Mouse (Mus musculus): ENCODE measurements at regions not wholly inside any gene's neighbourhood (a gene's known extent, or its start where the extent isn't known, plus 50 kb on each side); places are given as distances from the start of the nearest gene placed in this dataset.

DNA sequence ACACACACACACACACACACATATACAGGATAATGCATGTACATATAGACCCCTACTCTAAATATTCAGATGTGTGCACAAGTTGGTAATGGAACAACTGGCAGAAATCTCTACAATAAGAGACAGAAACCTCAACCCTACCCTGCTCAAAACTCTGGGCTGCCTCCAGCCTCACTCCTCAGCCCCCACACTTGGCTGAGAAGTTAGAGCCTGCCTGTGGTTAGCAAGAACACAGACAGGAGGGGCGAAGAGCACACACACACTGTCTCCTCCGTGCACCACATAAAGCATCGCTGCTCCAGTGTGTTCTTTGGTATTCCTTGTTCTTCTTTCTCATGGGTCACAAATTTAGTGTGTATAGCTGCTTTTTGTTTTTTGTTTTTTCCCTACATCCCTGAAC lies 382.0 kb upstream of the Sox9 start:
- no peak overlapping the region for H3K4me3 ChIP-seq (ENCODE audit: insufficient read depth in 1 of 2, low read depth in 2 of 2, low read length in 2 of 2)

GRCm38 (mm10) chr11:112407681-112408080 lies 374.3 kb upstream of the Sox9 start:
- no peaks in the 10 kb centered on the region for H3K36me3 ChIP-seq (replicated peaks; ENCODE audit: control insufficient read depth, insufficient read depth, low read depth)
- H3K27me3 ChIP-seq (ENCODE audit: control insufficient read depth, insufficient read depth, low read length), result no peaks in the 10 kb centered on the region
- no peak overlapping the region for H3K27ac ChIP-seq
- no peak overlapping the region for H3K4me3 ChIP-seq (ENCODE audit: insufficient read depth in 1 of 2, low read depth in 2 of 2, low read length in 2 of 2)
- H3K9me3 ChIP-seq (ENCODE audit: control insufficient read depth, low read length), result no peaks in the 10 kb centered on the region
- no peak overlapping the region for H3K9ac ChIP-seq (replicated peaks)
- H3K4me2 ChIP-seq (ENCODE audit: low read depth), result no peak overlapping the region
- no peaks in the 10 kb centered on the region for H3K4me1 ChIP-seq (replicated peaks; ENCODE audit: control insufficient read depth in 2 of 2, insufficient read depth in 2 of 2, low read length in 1 of 2)
- DNase-seq (ENCODE audit: low read depth in 3 of 3, low spot score in 3 of 3), result no peak
- ATAC-seq (ENCODE audit: insufficient read depth), result no peak
- WGBS (ENCODE audit: insufficient replicate concordance), result 66% methylated on average over 8 of the region's 8 CpGs
- TF ChIP-seq CTCF (IDR thresholded peaks at IDR 0.05; ENCODE audit: low read depth) (no peak), EP300 (IDR thresholded peaks at IDR 0.05; ENCODE audit: low read depth) (no peak)

More for the DNA sequence above, 382.0 kb upstream of the Sox9 start:
- Histone ChIP-seq H3K9ac (replicated peaks) (no peak overlapping the region), H3K36me3 (replicated peaks; ENCODE audit: control insufficient read depth, insufficient read depth, low read depth) (no peaks in the 10 kb centered on the region), H3K9me3 (ENCODE audit: control insufficient read depth, low read length) (no peaks in the 10 kb centered on the region), H3K4me1 (replicated peaks; ENCODE audit: control insufficient read depth in 2 of 2, insufficient read depth in 2 of 2, low read length in 1 of 2) (no peaks in the 10 kb centered on the region), H3K4me2 (ENCODE audit: low read depth) (no peak overlapping the region), H3K27me3 (ENCODE audit: control insufficient read depth, insufficient read depth, low read length) (no peaks in the 10 kb centered on the region), H3K27ac (no peak overlapping the region)
- DNase-seq (ENCODE audit: low read depth in 3 of 3, low spot score in 3 of 3) (no peak), ATAC-seq (ENCODE audit: insufficient read depth) (no peak)
- TF ChIP-seq EP300 (IDR thresholded peaks at IDR 0.05; ENCODE audit: low read depth) (no peak), CTCF (IDR thresholded peaks at IDR 0.05; ENCODE audit: low read depth) (no peak)
- 54% methylated on average over 3 of the region's 3 CpGs for WGBS (ENCODE audit: insufficient replicate concordance)

GRCm38 (mm10) chr11:112412434-112412833 lies 369.6 kb upstream of the Sox9 start:
- Histone ChIP-seq H3K9me3 (ENCODE audit: control insufficient read depth, low read length) (no peaks in the 10 kb centered on the region), H3K27ac (no peak overlapping the region), H3K4me2 (ENCODE audit: low read depth) (no peak overlapping the region), H3K4me3 (ENCODE audit: insufficient read depth in 1 of 2, low read depth in 2 of 2, low read length in 2 of 2) (no peak overlapping the region), H3K36me3 (replicated peaks; ENCODE audit: control insufficient read depth, insufficient read depth, low read depth) (no peaks in the 10 kb centered on the region), H3K27me3 (ENCODE audit: control insufficient read depth, insufficient read depth, low read length) (no peaks in the 10 kb centered on the region), H3K9ac (replicated peaks) (no peak overlapping the region), H3K4me1 (replicated peaks; ENCODE audit: control insufficient read depth in 2 of 2, insufficient read depth in 2 of 2, low read length in 1 of 2) (no peaks in the 10 kb centered on the region)
- 44% methylated on average over 4 of the region's 4 CpGs for WGBS (ENCODE audit: insufficient replicate concordance)
- DNase-seq (ENCODE audit: low read depth in 3 of 3, low spot score in 3 of 3), result no peak
- TF ChIP-seq CTCF (IDR thresholded peaks at IDR 0.05; ENCODE audit: low read depth) (no peak), EP300 (IDR thresholded peaks at IDR 0.05; ENCODE audit: low read depth) (no peak)
- no peak for ATAC-seq (ENCODE audit: insufficient read depth)

DNA sequence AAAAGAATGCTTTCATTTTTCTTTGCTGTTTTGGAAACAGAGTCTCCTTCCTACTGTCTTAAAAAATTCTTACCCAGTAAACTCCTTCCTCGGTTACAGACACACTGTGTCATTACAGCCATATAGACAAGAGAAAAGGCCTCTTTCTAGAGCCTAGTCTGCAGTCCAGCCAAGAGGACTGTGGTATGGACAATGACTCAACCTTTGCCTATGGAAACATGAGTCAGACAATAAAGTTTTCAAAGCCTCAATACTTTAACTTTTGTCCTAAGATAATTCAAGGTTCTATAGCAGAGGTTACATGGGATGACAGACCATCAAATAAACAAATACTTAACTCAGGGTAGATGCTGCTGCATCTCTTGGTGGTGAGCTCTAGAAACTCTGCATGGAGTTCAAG lies 339.4 kb upstream of the Sox9 start:
- Histone ChIP-seq H3K27ac (no peak overlapping the region), H3K4me3 (ENCODE audit: insufficient read depth in 1 of 2, low read depth in 2 of 2, low read length in 2 of 2) (no peak overlapping the region), H3K9me3 (ENCODE audit: control insufficient read depth, low read length) (no peaks in the 10 kb centered on the region), H3K9ac (replicated peaks) (no peak overlapping the region), H3K36me3 (replicated peaks; ENCODE audit: control insufficient read depth, insufficient read depth, low read depth) (no peaks in the 10 kb centered on the region), H3K4me1 (replicated peaks; ENCODE audit: control insufficient read depth in 2 of 2, insufficient read depth in 2 of 2, low read length in 1 of 2) (no peaks in the 10 kb centered on the region), H3K27me3 (ENCODE audit: control insufficient read depth, insufficient read depth, low read length) (no peaks in the 10 kb centered on the region), H3K4me2 (ENCODE audit: low read depth) (no peak overlapping the region)
- WGBS (ENCODE audit: insufficient replicate concordance), result 46% methylated on average over 1 of the region's 1 CpGs
- ATAC-seq (ENCODE audit: insufficient read depth) (no peak), DNase-seq (ENCODE audit: low read depth in 3 of 3, low spot score in 3 of 3) (no peak)
- TF ChIP-seq EP300 (IDR thresholded peaks at IDR 0.05; ENCODE audit: low read depth) (no peak), CTCF (IDR thresholded peaks at IDR 0.05; ENCODE audit: low read depth) (no peak)

- no peak overlapping the region for H3K4me3 ChIP-seq (ENCODE audit: insufficient read depth in 1 of 2, low read depth in 2 of 2, low read length in 2 of 2)
- H3K9me3 ChIP-seq (ENCODE audit: control insufficient read depth, low read length), result no peaks in the 10 kb centered on the region
- H3K9ac ChIP-seq (replicated peaks), result no peak overlapping the region
- WGBS (ENCODE audit: insufficient replicate concordance), result 58% methylated on average over 4 of the region's 4 CpGs
- no peaks in the 10 kb centered on the region for H3K4me1 ChIP-seq (replicated peaks; ENCODE audit: control insufficient read depth in 2 of 2, insufficient read depth in 2 of 2, low read length in 1 of 2)
- no peaks in the 10 kb centered on the region for H3K27me3 ChIP-seq (ENCODE audit: control insufficient read depth, insufficient read depth, low read length)
- TF ChIP-seq CTCF (IDR thresholded peaks at IDR 0.05; ENCODE audit: low read depth) (no peak), EP300 (IDR thresholded peaks at IDR 0.05; ENCODE audit: low read depth) (no peak)
- no peak overlapping the region for H3K27ac ChIP-seq
- no peaks in the 10 kb centered on the region for H3K36me3 ChIP-seq (replicated peaks; ENCODE audit: control insufficient read depth, insufficient read depth, low read depth)
- H3K4me2 ChIP-seq (ENCODE audit: low read depth), result no peak overlapping the region
- ATAC-seq (ENCODE audit: insufficient read depth) (no peak), DNase-seq (ENCODE audit: low read depth in 3 of 3, low spot score in 3 of 3) (no peak)
Measured at GRCm38 (mm10) chr11:112443890-112444289, 338.1 kb upstream of the Sox9 start.

Data from liver, embryonic 14.5 days (tissue).